Mouse (Mus musculus): ENCODE results near the gene Gm11238. TPM values are rescaled to one million over a fixed set of nuclear protein-coding genes. Genes with fewer than 3 reads are reported as not detected.

Gm11238 gene
- not detected in 2 replicates for polyA plus RNA-seq (2012; rRNA removed)

GRCm38 (mm10) chr4:73607581-73607980 lies at the start of gene Gm11238:
TSS of gene Gm11238 (plus strand) at chr4:73607881.

DNA sequence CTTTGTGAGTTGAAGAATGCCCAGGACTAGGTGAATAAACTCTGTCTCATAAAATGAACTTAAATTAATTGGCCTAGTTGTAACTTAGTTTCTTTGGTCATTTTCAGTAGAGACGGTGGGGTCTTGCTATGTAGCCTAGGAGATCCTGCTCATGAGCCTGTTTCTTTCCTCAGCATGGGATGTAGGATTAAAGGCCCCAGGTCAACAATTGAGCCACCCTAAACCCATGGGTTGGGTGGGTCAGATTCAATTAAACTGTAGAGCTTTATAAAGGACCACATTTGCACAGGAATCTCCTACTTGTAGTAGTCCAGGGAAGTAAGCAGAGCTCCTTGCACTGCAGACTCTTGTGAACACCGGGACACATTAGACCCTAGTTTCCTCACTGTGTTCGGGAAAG lies 15.0 kb downstream of the Gm11238 start, which contains the start of gene Gm11237:
Gene Gm11237 (plus strand): TSS at position 301 of the 400 bp plus-strand sequence.

GRCm38 (mm10) chr4:73637821-73638220 lies 30.1 kb downstream of the Gm11238 start, which contains the start of gene Gm11236:
TSS of gene Gm11236 (plus strand) at chr4:73638121.

GRCm38 (mm10) chr4:73668054-73668453 lies 60.4 kb downstream of the Gm11238 start, which contains the start of gene Gm11239:
TSS of gene Gm11239 (plus strand) at chr4:73668354.

DNA sequence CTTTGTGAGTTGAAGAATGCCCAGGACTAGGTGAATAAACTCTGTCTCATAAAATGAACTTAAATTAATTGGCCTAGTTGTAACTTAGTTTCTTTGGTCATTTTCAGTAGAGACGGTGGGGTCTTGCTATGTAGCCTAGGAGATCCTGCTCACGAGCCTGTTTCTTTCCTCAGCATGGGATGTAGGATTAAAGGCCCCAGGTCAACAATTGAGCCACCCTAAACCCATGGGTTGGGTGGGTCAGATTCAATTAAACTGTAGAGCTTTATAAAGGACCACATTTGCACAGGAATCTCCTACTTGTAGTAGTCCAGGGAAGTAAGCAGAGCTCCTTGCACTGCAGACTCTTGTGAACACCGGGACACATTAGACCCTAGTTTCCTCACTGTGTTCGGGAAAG lies 75.5 kb downstream of the Gm11238 start, which contains the start of gene Gm428:
Gene Gm428 (plus strand): TSS at position 301 of the 400 bp plus-strand sequence.

Other genes starting within 250 kb of the Gm11238 start
- gene Gm11487, start 202.8 kb upstream of the Gm11238 start, polyA plus RNA-seq (2012; rRNA removed): not detected in 2 replicates
- gene Gm11237, start 15.1 kb downstream of the Gm11238 start, polyA plus RNA-seq (2012; rRNA removed): not detected in 2 replicates
- gene Gm11236, start 30.2 kb downstream of the Gm11238 start, polyA plus RNA-seq (2012; rRNA removed): not detected in 2 replicates
- gene Gm11239, start 60.5 kb downstream of the Gm11238 start, polyA plus RNA-seq (2012; rRNA removed): not detected in 2 replicates
- gene Gm428, start 75.6 kb downstream of the Gm11238 start, polyA plus RNA-seq (2012; rRNA removed): not detected in 2 replicates
- 7.2 and 8.2 TPM in 2 replicates for gene Rasef, start 183.1 kb downstream of the Gm11238 start, polyA plus RNA-seq (2012; rRNA removed)

All from stomach, adult 2 months (tissue).